Mouse (Mus musculus): ENCODE data around the gene Ccdc39.

DNA sequence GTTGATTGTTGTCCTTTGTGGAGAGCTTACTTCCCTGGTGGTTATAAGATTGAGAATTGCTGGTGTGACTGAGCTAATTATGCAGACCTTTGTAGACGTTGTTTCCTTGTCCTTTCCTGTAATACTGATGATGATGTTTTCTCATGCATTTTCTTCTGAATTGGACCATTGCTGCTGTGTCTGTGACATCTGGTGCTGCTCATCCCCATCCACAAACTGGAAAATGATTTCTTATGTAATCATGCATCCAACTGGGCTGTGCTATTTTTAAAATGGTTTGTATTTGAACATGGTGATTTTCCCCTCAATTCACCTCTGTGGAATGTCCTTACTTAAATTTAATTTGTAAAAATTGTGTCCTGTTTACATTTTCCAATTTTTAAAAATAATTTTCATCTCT lies 37.0 kb downstream of the Ccdc39 start:
- TF ChIP-seq CTCF (IDR thresholded peaks at IDR 0.05; ENCODE audit: low read depth, low read length) (no peak), POLR2A (IDR thresholded peaks at IDR 0.05; ENCODE audit: insufficient read depth, low read length) (no peak)
